Comparison of ENCODE assay signal across 19 mouse cellular contexts in the genomic region with DNA sequence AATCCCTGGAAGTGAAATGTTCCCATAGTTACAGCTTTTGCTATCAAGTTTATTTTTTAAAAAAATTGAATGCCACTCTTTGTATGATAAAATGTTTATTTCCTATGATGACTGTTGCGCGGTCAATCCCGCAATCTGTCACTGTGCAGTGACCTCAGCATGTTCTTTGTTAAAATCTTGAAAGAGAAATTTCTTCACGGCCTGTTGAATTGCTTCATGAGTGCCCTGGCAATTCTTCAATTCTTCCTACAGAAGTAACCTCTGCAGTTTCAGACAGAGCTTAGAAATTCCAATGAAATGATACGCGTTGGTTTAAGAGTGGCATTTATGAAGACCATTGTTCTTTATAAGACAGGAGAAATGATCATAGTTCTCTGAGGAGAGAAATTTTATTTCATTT.
DNase-seq lines count a peak whose midpoint lies in the region; ATAC-seq lines count a peak whose summit lies in the region.
"Had no signal": no experiment of that assay in that cellular context is flagged by ENCODE, and none has a peak within 500 bp of the region (broad histone marks: within the 10 kb centered on the region; RNA-seq: fewer than 3 reads in every experiment).

No protein-coding gene starts in this region.

- H3K27ac ChIP-seq in embryonic facial prominence, embryonic 11.5 days (replicated peaks; ENCODE audit: low read depth, low read length), result no peak overlapping the region
- H3K27ac ChIP-seq in embryonic facial prominence, embryonic 10.5 days (replicated peaks), result no peak overlapping the region
- no peak overlapping the region for H3K27ac ChIP-seq in hindbrain, embryonic 14.5 days
- no peak overlapping the region for H3K27ac ChIP-seq in hindbrain, embryonic 16.5 days (ENCODE audit: low read depth, low read length)
- H3K27ac ChIP-seq: embryonic facial prominence, embryonic 12.5 days; gastrocnemius, adult 2 months; hindbrain, embryonic 10.5 days; intestine, embryonic 15.5 days had no signal

- H3K27me3 ChIP-seq in embryonic facial prominence, embryonic 11.5 days (ENCODE audit: control insufficient read depth, insufficient read depth, low read length), result no peaks in the 10 kb centered on the region
- H3K27me3 ChIP-seq in embryonic facial prominence, embryonic 10.5 days (replicated peaks; ENCODE audit: low read depth, poor library complexity, severe bottlenecking), result no peaks in the 10 kb centered on the region
- no peaks in the 10 kb centered on the region for H3K27me3 ChIP-seq in hindbrain, embryonic 14.5 days (ENCODE audit: control insufficient read depth, insufficient read depth, low read length)
- no peaks in the 10 kb centered on the region for H3K27me3 ChIP-seq in hindbrain, embryonic 16.5 days (replicated peaks; ENCODE audit: control insufficient read depth, insufficient read depth, low read length)
- H3K27me3 ChIP-seq: CH12.LX; embryonic facial prominence, embryonic 12.5 days; heart, embryonic 12.5 days; intestine, embryonic 15.5 days had no signal

- no peak overlapping the region for H3K4me3 ChIP-seq in embryonic facial prominence, embryonic 11.5 days (ENCODE audit: low read depth, low read length)
- H3K4me3 ChIP-seq in embryonic facial prominence, embryonic 10.5 days, result no peak overlapping the region
- H3K4me3 ChIP-seq in hindbrain, embryonic 14.5 days (replicated peaks; ENCODE audit: low read length), result no peak overlapping the region
- no peak overlapping the region for H3K4me3 ChIP-seq in hindbrain, embryonic 16.5 days (ENCODE audit: low read length)
- H3K4me3 ChIP-seq: embryonic facial prominence, embryonic 12.5 days; gastrocnemius, adult 2 months; heart, embryonic 12.5 days; hindbrain, embryonic 10.5 days; intestine, embryonic 15.5 days had no signal

- no peak for ATAC-seq in embryonic facial prominence, embryonic 11.5 days (replicated peaks; ENCODE audit: insufficient number of reproducible peaks, low FRiP score, low TSS enrichment, low read depth)
- ATAC-seq in hindbrain, embryonic 14.5 days (ENCODE audit: low FRiP score), result no peak
- no peak for ATAC-seq in hindbrain, embryonic 16.5 days
- ATAC-seq in erythroid progenitor cell, adult 5-6 weeks (replicated peaks; ENCODE audit: low FRiP score, poor library complexity, severe bottlenecking), result no peak
- ATAC-seq: intestine, embryonic 15.5 days had no signal

- H3K9me3 ChIP-seq in embryonic facial prominence, embryonic 11.5 days (replicated peaks; ENCODE audit: control insufficient read depth, low read length), result no peaks in the 10 kb centered on the region
- no peaks in the 10 kb centered on the region for H3K9me3 ChIP-seq in embryonic facial prominence, embryonic 10.5 days
- no peaks in the 10 kb centered on the region for H3K9me3 ChIP-seq in hindbrain, embryonic 14.5 days (ENCODE audit: control insufficient read depth, low read length)
- H3K9me3 ChIP-seq in hindbrain, embryonic 16.5 days (ENCODE audit: control insufficient read depth, low read length), result peaks cover 3% of the 10 kb centered on the region; the same call in 1 of the 2 replicates
- H3K9me3 ChIP-seq: embryonic facial prominence, embryonic 12.5 days; heart, embryonic 12.5 days; hindbrain, embryonic 10.5 days; intestine, embryonic 15.5 days had no signal

- no peak overlapping the region for H3K9ac ChIP-seq in embryonic facial prominence, embryonic 11.5 days (replicated peaks; ENCODE audit: low read length)
- no peak overlapping the region for H3K9ac ChIP-seq in hindbrain, embryonic 14.5 days
- H3K9ac ChIP-seq in hindbrain, embryonic 16.5 days (ENCODE audit: low read depth, low read length), result no peak overlapping the region
- H3K9ac ChIP-seq: embryonic facial prominence, embryonic 12.5 days; heart, embryonic 12.5 days; intestine, embryonic 15.5 days had no signal

- no peak overlapping the region for H3K4me2 ChIP-seq in embryonic facial prominence, embryonic 11.5 days (ENCODE audit: low read depth, low read length)
- H3K4me2 ChIP-seq in hindbrain, embryonic 14.5 days (replicated peaks), result no peak overlapping the region
- no peak overlapping the region for H3K4me2 ChIP-seq in hindbrain, embryonic 16.5 days (ENCODE audit: low read length)
- H3K4me2 ChIP-seq: embryonic facial prominence, embryonic 12.5 days; heart, embryonic 12.5 days; intestine, embryonic 15.5 days had no signal

- no peaks in the 10 kb centered on the region for H3K36me3 ChIP-seq in embryonic facial prominence, embryonic 11.5 days (replicated peaks; ENCODE audit: control insufficient read depth, insufficient read depth, low read depth, low read length)
- H3K36me3 ChIP-seq in embryonic facial prominence, embryonic 10.5 days (replicated peaks), result no peaks in the 10 kb centered on the region
- H3K36me3 ChIP-seq in hindbrain, embryonic 14.5 days (replicated peaks; ENCODE audit: control insufficient read depth, insufficient read depth), result no peaks in the 10 kb centered on the region
- no peaks in the 10 kb centered on the region for H3K36me3 ChIP-seq in hindbrain, embryonic 16.5 days (ENCODE audit: control insufficient read depth, insufficient read depth, low read length)
- H3K36me3 ChIP-seq: embryonic facial prominence, embryonic 12.5 days; heart, embryonic 12.5 days; hindbrain, embryonic 10.5 days; intestine, embryonic 15.5 days had no signal

- H3K4me1 ChIP-seq in embryonic facial prominence, embryonic 11.5 days (ENCODE audit: control insufficient read depth, insufficient read depth, low read length), result no peaks in the 10 kb centered on the region
- no peaks in the 10 kb centered on the region for H3K4me1 ChIP-seq in embryonic facial prominence, embryonic 10.5 days
- 0 out of 2 replicates have a peak, but pooled peaks cover 4% of the 10 kb centered on the region for H3K4me1 ChIP-seq in hindbrain, embryonic 14.5 days (replicated peaks; ENCODE audit: control insufficient read depth, insufficient read depth, low read length)
- no peaks in the 10 kb centered on the region for H3K4me1 ChIP-seq in hindbrain, embryonic 16.5 days (ENCODE audit: control insufficient read depth, insufficient read depth, low read depth, low read length)
- H3K4me1 ChIP-seq: embryonic facial prominence, embryonic 12.5 days; heart, embryonic 12.5 days; hindbrain, embryonic 10.5 days; intestine, embryonic 15.5 days had no signal

- 81% methylated on average over 6 of the region's 6 CpGs for WGBS in embryonic facial prominence, embryonic 11.5 days
- WGBS in embryonic facial prominence, embryonic 10.5 days, result 84% methylated on average over 6 of the region's 6 CpGs
- 34% methylated on average over 6 of the region's 6 CpGs for WGBS in hindbrain, embryonic 14.5 days
- 38% methylated on average over 6 of the region's 6 CpGs for WGBS in hindbrain, embryonic 16.5 days

- DNase-seq in embryonic facial prominence, embryonic 11.5 days (ENCODE audit: low spot score), result peak; percentile 1
- no peak for DNase-seq in embryonic facial prominence, embryonic 10.5 days (ENCODE audit: low spot score)
- DNase-seq in hindbrain, embryonic 14.5 days (ENCODE audit: low spot score), result peak; percentile 46
- peak; percentile 63 for DNase-seq in Muller cell, postnatal 12 days (ENCODE audit: inconsistent ontology term)
- DNase-seq in retina, embryonic 14.5 days (ENCODE audit: low spot score), result peak; percentile 67
- DNase-seq: adrenal gland, adult 2 months; adrenal gland, postnatal 25 days; cerebellum, adult 2 months; cerebellum, postnatal 10 days; gastrocnemius, adult 2 months; gastrocnemius, postnatal 25 days; kidney, adult 18-20 months had no signal
